Mouse (Mus musculus) hindbrain, embryonic 13.5 days (tissue): ENCODE measurements around the gene Dmrta2. TPM values are rescaled to one million over a fixed set of nuclear protein-coding genes. Genes with fewer than 3 reads are reported as not detected.

Experiments used
- ATAC-seq: fragments of 200-750 bp; cut with Nextera tagmentation; 2 replicates; pipeline ENCODE4 v1.8.0; 2017; ENCODE audit warnings: moderate TSS enrichment; ENCODE audit not compliant: low FRiP score
- H3K27ac ChIP-seq: fragments of 300-500 bp; sonication (generic); 2 replicates; pipeline ENCODE4 v1.5.1; 2015; ENCODE audit warnings: inconsistent platforms, mild to moderate bottlenecking, moderate library complexity
- H3K27me3 ChIP-seq: fragments of 300-500 bp; sonication (generic); 2 replicates; pipeline ENCODE4 v1.6.1; 2015; ENCODE audit warnings: mild to moderate bottlenecking, inconsistent platforms
- H3K36me3 ChIP-seq: fragments of 300-500 bp; sonication (generic); 2 replicates; pipeline ENCODE4 v1.6.1; 2015; ENCODE audit warnings: mild to moderate bottlenecking, inconsistent platforms
- H3K4me1 ChIP-seq: fragments of 300-500 bp; sonication (generic); replicated peaks from 2 replicates; pipeline ENCODE4 v1.6.1; 2015; ENCODE audit warnings: inconsistent platforms
- H3K4me2 ChIP-seq: fragments of 300-500 bp; sonication (generic); 2 replicates; pipeline ENCODE4 v1.6.1; 2015; ENCODE audit warnings: inconsistent platforms, mild to moderate bottlenecking, moderate library complexity
- H3K4me3 ChIP-seq: fragments of 300-500 bp; sonication (generic); 2 replicates; pipeline ENCODE4 v1.5.1; 2015; ENCODE audit warnings: mild to moderate bottlenecking, inconsistent platforms
- H3K9ac ChIP-seq: fragments of 300-500 bp; sonication (generic); 2 replicates; pipeline ENCODE4 v1.6.1; 2015; ENCODE audit warnings: mild to moderate bottlenecking, inconsistent platforms
- H3K9me3 ChIP-seq: fragments of 300-500 bp; sonication (generic); 2 replicates; pipeline ENCODE4 v1.6.1; 2016; ENCODE audit warnings: inconsistent platforms
- WGBS: fragments of 180-500 bp; shearing (Covaris S2); methylation state at CpG from one replicate; pipeline ENCODE4 v1.1.7; 2015; 5-methylcytosine and 5-hydroxymethylcytosine counted together
- polyA plus RNA-seq: library from polyadenylated mRNA; unstranded; fragments of >200 nt; fragmentation: Nextera tagmentation; extraction: Ambion mirVana; gene quantifications from 2 replicates; pipeline ENCODE4 v1.2.1, GENCODE M21; 2015

Dmrta2 gene
- polyA plus RNA-seq, 1 experiment from 2014 or later = 0.13 TPM

- Histone ChIP-seq H3K27ac (no peak overlapping the region), H3K27me3 (peaks cover 100% of the 10 kb centered on the region), H3K9ac (no peak overlapping the region), H3K9me3 (no peaks in the 10 kb centered on the region; the same call in 1 of the 2 replicates), H3K4me1 (peaks cover 26% of the 10 kb centered on the region), H3K4me2 (peak overlapping the region; percentile 25; the same call in 1 of the 2 replicates), H3K36me3 (no peaks in the 10 kb centered on the region), H3K4me3 (no peak overlapping the region)
- 2% methylated on average over 20 of the region's 20 CpGs for WGBS
- ATAC-seq = no peak
These were observed 3.7 kb upstream of the Dmrta2 start for GRCm38 (mm10) chr4:109973991-109974654.

- Histone ChIP-seq H3K27ac (no peak overlapping the region), H3K36me3 (no peaks in the 10 kb centered on the region), H3K4me3 (no peak overlapping the region), H3K4me2 (peak overlapping the region; percentile 25; the same call in 1 of the 2 replicates), H3K4me1 (peaks cover 29% of the 10 kb centered on the region), H3K9ac (no peak overlapping the region), H3K9me3 (no peaks in the 10 kb centered on the region; the same call in 1 of the 2 replicates), H3K27me3 (peaks cover 100% of the 10 kb centered on the region)
- 3% methylated on average over 31 of the region's 33 CpGs for WGBS
- no peak for ATAC-seq
These were observed 3.0 kb upstream of the Dmrta2 start for GRCm38 (mm10) chr4:109974655-109975380.

- WGBS = 9% methylated on average over 25 of the region's 25 CpGs
- Histone ChIP-seq H3K9me3 (no peaks in the 10 kb centered on the region; the same call in 1 of the 2 replicates), H3K4me2 (no peak overlapping the region), H3K4me1 (peaks cover 33% of the 10 kb centered on the region), H3K4me3 (no peak overlapping the region), H3K27ac (no peak overlapping the region), H3K9ac (no peak overlapping the region), H3K36me3 (no peaks in the 10 kb centered on the region), H3K27me3 (peaks cover 100% of the 10 kb centered on the region)
- no peak for ATAC-seq
These were observed 2.2 kb upstream of the Dmrta2 start for GRCm38 (mm10) chr4:109975381-109976240.

- no peak for ATAC-seq
- no peak overlapping the region for H3K27ac ChIP-seq
- 1% methylated on average over 34 of the region's 34 CpGs for WGBS
- H3K4me3 ChIP-seq = no peak overlapping the region
- no peak overlapping the region for H3K4me2 ChIP-seq
- H3K27me3 ChIP-seq = peaks cover 100% of the 10 kb centered on the region
- peaks cover 33% of the 10 kb centered on the region for H3K4me1 ChIP-seq
- no peaks in the 10 kb centered on the region; the same call in 1 of the 2 replicates for H3K9me3 ChIP-seq
- H3K36me3 ChIP-seq = no peaks in the 10 kb centered on the region
- no peak overlapping the region for H3K9ac ChIP-seq
These were observed 1.3 kb upstream of the Dmrta2 start for GRCm38 (mm10) chr4:109976273-109977147.

GRCm38 (mm10) chr4:109978068-109978857 lies 410 bp downstream of the Dmrta2 start:
- peaks cover 45% of the 10 kb centered on the region for H3K4me1 ChIP-seq
- peak; percentile 6; the same call in 1 of the 2 replicates for ATAC-seq
- H3K27me3 ChIP-seq = peaks cover 98% of the 10 kb centered on the region
- peak overlapping the region; percentile 52 for H3K4me2 ChIP-seq
- H3K4me3 ChIP-seq = peak overlapping the region; percentile 33
- no peaks in the 10 kb centered on the region for H3K36me3 ChIP-seq
- H3K9me3 ChIP-seq = no peaks in the 10 kb centered on the region; the same call in 1 of the 2 replicates
- 0% methylated on average over 47 of the region's 56 CpGs for WGBS
- H3K9ac ChIP-seq = no peak overlapping the region
- H3K27ac ChIP-seq = no peak overlapping the region

GRCm38 (mm10) chr4:109978858-109979340 lies 1.0 kb downstream of the Dmrta2 start:
- no peak for ATAC-seq
- peaks cover 51% of the 10 kb centered on the region for H3K4me1 ChIP-seq
- no peak overlapping the region for H3K4me2 ChIP-seq
- WGBS = 1% methylated on average over 9 of the region's 9 CpGs
- no peak overlapping the region for H3K9ac ChIP-seq
- no peaks in the 10 kb centered on the region for H3K36me3 ChIP-seq
- no peaks in the 10 kb centered on the region; the same call in 1 of the 2 replicates for H3K9me3 ChIP-seq
- no peak overlapping the region for H3K27ac ChIP-seq
- H3K4me3 ChIP-seq = 0 out of 2 replicates have a peak overlapping the region, but pooled peaks have one; percentile 33
- H3K27me3 ChIP-seq = peaks cover 98% of the 10 kb centered on the region

GRCm38 (mm10) chr4:109979461-109980320 lies 1.8 kb downstream of the Dmrta2 start:
- peaks cover 45% of the 10 kb centered on the region for H3K4me1 ChIP-seq
- H3K4me2 ChIP-seq = peak overlapping the region; percentile 35
- no peaks in the 10 kb centered on the region; the same call in 1 of the 2 replicates for H3K9me3 ChIP-seq
- under 1% methylated on average over 58 of the region's 66 CpGs for WGBS
- H3K36me3 ChIP-seq = no peaks in the 10 kb centered on the region
- H3K27me3 ChIP-seq = peaks cover 98% of the 10 kb centered on the region
- no peak overlapping the region for H3K27ac ChIP-seq
- ATAC-seq = no peak
- no peak overlapping the region for H3K9ac ChIP-seq
- H3K4me3 ChIP-seq = peak overlapping the region; percentile 15

GRCm38 (mm10) chr4:109980321-109981082 lies 2.6 kb downstream of the Dmrta2 start:
- ATAC-seq = no peak
- Histone ChIP-seq H3K27ac (no peak overlapping the region), H3K36me3 (no peaks in the 10 kb centered on the region), H3K9ac (no peak overlapping the region), H3K9me3 (no peaks in the 10 kb centered on the region; the same call in 1 of the 2 replicates), H3K27me3 (peaks cover 98% of the 10 kb centered on the region), H3K4me3 (peak overlapping the region; percentile 15), H3K4me1 (peaks cover 41% of the 10 kb centered on the region), H3K4me2 (no peak overlapping the region)
- 2% methylated on average over 29 of the region's 29 CpGs for WGBS

- H3K36me3 ChIP-seq = no peaks in the 10 kb centered on the region
- no peak overlapping the region for H3K9ac ChIP-seq
- no peak overlapping the region for H3K27ac ChIP-seq
- H3K4me2 ChIP-seq = no peak overlapping the region
- no peak for ATAC-seq
- H3K4me1 ChIP-seq = peaks cover 41% of the 10 kb centered on the region
- H3K4me3 ChIP-seq = peak overlapping the region; percentile 28; the same call in 1 of the 2 replicates
- no peaks in the 10 kb centered on the region for H3K9me3 ChIP-seq
- 2% methylated on average over 30 of the region's 37 CpGs for WGBS
- peaks cover 98% of the 10 kb centered on the region for H3K27me3 ChIP-seq
These were observed 3.4 kb downstream of the Dmrta2 start for GRCm38 (mm10) chr4:109981083-109981870.
